14 mouse cellular contexts compared by ENCODE assay signal in genomic region chr14:7850913-7851312, GRCm38 (mm10). TPM values are rescaled to one million over a fixed set of nuclear protein-coding genes. Genes with fewer than 3 reads are reported as not detected.
DNase-seq lines count a peak whose midpoint lies in the region; ATAC-seq and TF ChIP-seq lines count a peak whose summit lies in the region.
"Had no signal": no experiment of that assay in that cellular context is flagged by ENCODE, and none has a peak within 500 bp of the region (broad histone marks: within the 10 kb centered on the region; RNA-seq: fewer than 3 reads in every experiment).

No protein-coding gene starts in this region.

- H3K4me2 ChIP-seq in kidney, embryonic 16.5 days (replicated peaks; ENCODE audit: low read depth, low read length) = no peak overlapping the region

- DNase-seq in heart, adult 2 months = no peak
- no peak for DNase-seq in heart, postnatal 25 days (ENCODE audit: low spot score)
- no peak for DNase-seq in kidney, adult 8-10 months
- DNase-seq in cerebellum, postnatal 14 days = no peak
- no peak for DNase-seq in c-Kit-positive CD71-positive TER-119-positive erythroid progenitor cells, embryonic 14.5 days (ENCODE audit: low spot score)
- DNase-seq: B cell, adult 2 months; cerebellum, postnatal 36 days; right cerebral cortex, postnatal 25 days had no signal

- TF ChIP-seq CTCF in heart, adult 2 months (IDR thresholded peaks at IDR 0.05) = no peak
- TF ChIP-seq CTCF in ES-Bruce4 (IDR thresholded peaks at IDR 0.05; ENCODE audit: low read depth, low read length) = no peak

- H3K79me2 ChIP-seq in heart, adult 2 months (replicated peaks; ENCODE audit: control insufficient read depth, insufficient read depth, low read length) = peaks cover 3% of the 10 kb centered on the region

- peaks cover 23% of the 10 kb centered on the region for H3K4me1 ChIP-seq in heart, adult 2 months (ENCODE audit: control insufficient read depth, insufficient read depth, low read length)
- peaks cover 46% of the 10 kb centered on the region for H3K4me1 ChIP-seq in kidney, embryonic 16.5 days (ENCODE audit: insufficient read depth, low read length)
- H3K4me1 ChIP-seq in ES-Bruce4 (ENCODE audit: control insufficient read depth, insufficient read depth, low read length) = peaks cover 13% of the 10 kb centered on the region

- no peak for ATAC-seq in kidney, embryonic 16.5 days (ENCODE audit: low FRiP score, low TSS enrichment)
- peak; percentile 44 for ATAC-seq in granulocyte monocyte progenitor cell, adult 5-6 weeks (replicated peaks; ENCODE audit: poor library complexity, severe bottlenecking)

- no peak for TF ChIP-seq POLR2A in heart, adult 2 months (IDR thresholded peaks at IDR 0.05; ENCODE audit: insufficient read depth, low read depth, low read length)
- no peak for TF ChIP-seq POLR2A in ES-Bruce4 (IDR thresholded peaks at IDR 0.05; ENCODE audit: insufficient read depth, low read length)

- intact Hi-C loops in heart, adult 2 months (cut with DNase I) = loop anchor here (1.0 kb wide), 2 partner anchors 13 to 33 kb away; no protein-coding TSS in a partner anchor
- intact Hi-C loops in heart, postnatal 25 days (cut with DNase I) = loop anchor here (5.0 kb wide), 1 partner anchor 34 kb away; the partner anchor contains the start of gene Flnb

- H3K9ac ChIP-seq in heart, adult 2 months (ENCODE audit: low read depth, low read length) = no peak overlapping the region
- H3K9ac ChIP-seq in kidney, embryonic 16.5 days (replicated peaks; ENCODE audit: low read length) = no peak overlapping the region
- peak overlapping the region; percentile 69 for H3K9ac ChIP-seq in ES-Bruce4 (ENCODE audit: low read depth, poor library complexity, severe bottlenecking)

- no peak overlapping the region for H3K4me3 ChIP-seq in heart, adult 2 months
- H3K4me3 ChIP-seq in kidney, embryonic 16.5 days (ENCODE audit: low read length) = no peak overlapping the region
- no peak overlapping the region for H3K4me3 ChIP-seq in ES-Bruce4 (ENCODE audit: low read depth, low read length)

- H3K36me3 ChIP-seq in heart, adult 2 months (ENCODE audit: control insufficient read depth, insufficient read depth, low read length) = peaks cover 10% of the 10 kb centered on the region
- H3K36me3 ChIP-seq in kidney, embryonic 16.5 days (ENCODE audit: insufficient read depth, low read length) = no peaks in the 10 kb centered on the region
- H3K36me3 ChIP-seq in ES-Bruce4 (ENCODE audit: control insufficient read depth, insufficient read depth, low read length, poor library complexity, severe bottlenecking) = no peaks in the 10 kb centered on the region

- H3K27me3 ChIP-seq in heart, adult 2 months (ENCODE audit: control insufficient read depth, insufficient read depth, low read length) = no peaks in the 10 kb centered on the region
- H3K27me3 ChIP-seq in kidney, embryonic 16.5 days (ENCODE audit: insufficient read depth, low read length) = no peaks in the 10 kb centered on the region
- no peaks in the 10 kb centered on the region for H3K27me3 ChIP-seq in ES-Bruce4 (ENCODE audit: control insufficient read depth, insufficient read depth, low read length, poor library complexity, severe bottlenecking)

- no peak for TF ChIP-seq EP300 in heart, adult 2 months (IDR thresholded peaks at IDR 0.05; ENCODE audit: insufficient read depth, low read depth, low read length)
- no peak for TF ChIP-seq EP300 in ES-Bruce4 (IDR thresholded peaks at IDR 0.05; ENCODE audit: insufficient read depth, low read depth, low read length)

- H3K9me3 ChIP-seq in kidney, embryonic 16.5 days (ENCODE audit: low read length) = no peaks in the 10 kb centered on the region
- H3K9me3 ChIP-seq in ES-Bruce4 (replicated peaks; ENCODE audit: control insufficient read depth, insufficient read depth, low read length, poor library complexity, severe bottlenecking) = no peaks in the 10 kb centered on the region

- peak overlapping the region; percentile 70 for H3K27ac ChIP-seq in heart, adult 2 months
- peak overlapping the region; percentile 36 for H3K27ac ChIP-seq in kidney, embryonic 16.5 days (ENCODE audit: low read length)
- H3K27ac ChIP-seq in ES-Bruce4 (ENCODE audit: insufficient read depth, low read length) = peak overlapping the region; percentile 100

- WGBS in heart, adult 2 months = 56% methylated on average over 3 of the region's 3 CpGs
- WGBS in kidney, embryonic 16.5 days = 55% methylated on average over 3 of the region's 3 CpGs

RNA-seq across cellular contexts. Expression of gene Flnb, which starts 33.2 kb away (rescaled TPM):
- total RNA-seq in heart, adult 2 months (2021) = 10 to 100 TPM; 17.0 to 22.7 TPM
- polyA plus RNA-seq in heart, adult 2 months (2012; rRNA removed) = 9.6 and 18.2 TPM in 2 replicates
- 10 to 100 TPM; 21.9 to 27.7 TPM for total RNA-seq in heart, postnatal 25 days (2021)
- polyA plus RNA-seq in kidney, embryonic 16.5 days (2015; fragmentation: Nextera tagmentation; extraction: Ambion mirVana) = 21.2 and 23.4 TPM in 2 replicates
- 326 and 328 TPM in 2 replicates for polyA plus RNA-seq in ES-Bruce4 (2011; ENCODE audit: insufficient read depth, insufficient read length, low read depth, missing spikeins)
- 26.3 and 30.2 TPM in 2 replicates for total RNA-seq in granulocyte monocyte progenitor cell, adult 5-6 weeks (2014; fragmentation: Nextera tagmentation)
- total RNA-seq in granulocyte monocyte progenitor cell, adult 5-6 weeks (2017) = 18.7 and 20.8 TPM in 2 replicates

RNA-seq across cellular contexts. Expression of gene Gm26661, which starts 59.5 kb away (rescaled TPM):
- total RNA-seq in heart, adult 2 months (2021) = not detected
- not detected in 2 replicates for polyA plus RNA-seq in heart, adult 2 months (2012; rRNA removed)
- total RNA-seq in heart, postnatal 25 days (2021) = not detected
- not detected in 2 replicates for polyA plus RNA-seq in kidney, embryonic 16.5 days (2015; fragmentation: Nextera tagmentation; extraction: Ambion mirVana)
- not detected in 2 replicates for polyA plus RNA-seq in ES-Bruce4 (2011; ENCODE audit: insufficient read depth, insufficient read length, low read depth, missing spikeins)
- total RNA-seq in granulocyte monocyte progenitor cell, adult 5-6 weeks (2014; fragmentation: Nextera tagmentation) = not detected in 2 replicates
- total RNA-seq in granulocyte monocyte progenitor cell, adult 5-6 weeks (2017) = not detected in 2 replicates
- total RNA-seq: adrenal gland, postnatal 4 days; left cerebral cortex, adult 8-10 months had no signal
- polyA plus RNA-seq: neural tube, embryonic 14.5 days had no signal

Comparison
In these comparisons a context has a peak if more than half of its experiments do, and no peak if none do; other contexts are left out.
1. H3K27ac ChIP-seq: peak in every context shown above with its lines; median percentile 100 in ES-Bruce4; 70 in heart, adult 2 months; 36 in kidney, embryonic 16.5 days.